Mouse (Mus musculus) spleen, adult 2 months (tissue): ENCODE measurements around the gene Adgrf3. TPM values are rescaled to one million over a fixed set of nuclear protein-coding genes. Genes with fewer than 3 reads are reported as not detected.

ENCODE experiments used
- DNase-seq, 2 experiments: peaks; one replicate each; pipeline versions ENCODE4 v3.0.0 to v3.0.0-alpha.2; 2012 to 2021; ENCODE audit warnings: low spot score in 2 of 2, low read depth in 1 of 2
- H3K27ac ChIP-seq: fragments of 200-500 bp; 2 replicates; pipeline ENCODE4 v1.5.1; 2012; ENCODE audit warnings: low read length, inconsistent platforms; ENCODE audit not compliant: insufficient read depth
- H3K27me3 ChIP-seq: fragments of 200-500 bp; 2 replicates; pipeline ENCODE4 v1.6.1; 2012; ENCODE audit warnings: mild to moderate bottlenecking, moderate library complexity, low read length, inconsistent platforms; ENCODE audit not compliant: control insufficient read depth, insufficient read depth
- H3K36me3 ChIP-seq: fragments of 200-500 bp; 2 replicates; pipeline ENCODE4 v1.6.1; 2012; ENCODE audit warnings: mild to moderate bottlenecking, low read length, inconsistent platforms; ENCODE audit not compliant: control insufficient read depth, insufficient read depth
- H3K4me1 ChIP-seq: fragments of 200-500 bp; 2 replicates; pipeline ENCODE4 v1.6.1; 2011; ENCODE audit warnings: inconsistent platforms; ENCODE audit not compliant: control insufficient read depth, insufficient read depth, insufficient read length
- H3K4me3 ChIP-seq: fragments of 200-500 bp; 2 replicates; pipeline ENCODE4 v1.5.1; 2011; ENCODE audit warnings: mild to moderate bottlenecking, inconsistent platforms; ENCODE audit not compliant: insufficient read depth, insufficient read length; ENCODE audit errors: extremely low read depth
- CTCF ChIP-seq: fragments of 200-500 bp; IDR thresholded peaks from 2 replicates; pipeline ENCODE4 v1.5.1; 2011; ENCODE audit warnings: mild to moderate bottlenecking, inconsistent platforms; ENCODE audit not compliant: insufficient read depth, insufficient read length, insufficient replicate concordance; ENCODE audit errors: extremely low read depth
- POLR2A ChIP-seq: fragments of 200-500 bp; IDR thresholded peaks from 2 replicates; pipeline ENCODE4 v1.6.1; 2011; ENCODE audit warnings: low read depth, low read length, inconsistent platforms
- WGBS: fragments of 180-500 bp; shearing (Covaris S2); methylation state at CpG from one replicate; pipeline ENCODE4 v1.1.7; 2018; 5-methylcytosine and 5-hydroxymethylcytosine counted together
- polyA plus RNA-seq: library from polyadenylated mRNA; depleted of rRNA; stranded (reverse); fragments of >200 nt; gene quantifications from 2 replicates; pipeline ENCODE4 v1.2.3, GENCODE M21; 2012

Gene Adgrf3
- polyA plus RNA-seq, 1 experiment = 0.08 TPM

GRCm38 (mm10) chr5:30159601-30160000, 45.9 kb downstream of the Adgrf3 start:
- 93% methylated on average over 6 of the region's 6 CpGs for WGBS
- Histone ChIP-seq H3K36me3 (no peaks in the 10 kb centered on the region), H3K4me1 (no peaks in the 10 kb centered on the region), H3K4me3 (no peak overlapping the region), H3K27me3 (no peaks in the 10 kb centered on the region), H3K27ac (no peak overlapping the region)
- no peak for DNase-seq
- TF ChIP-seq POLR2A = no peak
- no peak for TF ChIP-seq CTCF

- 9% methylated on average over 13 of the region's 13 CpGs for WGBS
- peak overlapping the region; percentile 93 for H3K4me3 ChIP-seq
- H3K27ac ChIP-seq = peak overlapping the region; percentile 98
- no peaks in the 10 kb centered on the region for H3K4me1 ChIP-seq
- H3K27me3 ChIP-seq = no peaks in the 10 kb centered on the region
- no peaks in the 10 kb centered on the region for H3K36me3 ChIP-seq
- no peak for DNase-seq
- TF ChIP-seq CTCF = no peak
Observed at GRCm38 (mm10) chr5:30155821-30156629, 49.5 kb downstream of the Adgrf3 start.

GRCm38 (mm10) chr5:30155395-30155792, 50.1 kb downstream of the Adgrf3 start:
- under 1% methylated on average over 31 of the region's 31 CpGs for WGBS
- Histone ChIP-seq H3K4me3 (peak overlapping the region; percentile 93), H3K27me3 (no peaks in the 10 kb centered on the region), H3K27ac (peak overlapping the region; percentile 98), H3K36me3 (no peaks in the 10 kb centered on the region), H3K4me1 (no peaks in the 10 kb centered on the region)
- DNase-seq = no peak
- no peak for TF ChIP-seq POLR2A
- no peak for TF ChIP-seq CTCF

GRCm38 (mm10) chr5:30154474-30155394, 50.8 kb downstream of the Adgrf3 start, which contains the start of the genes Hadha and Hadhb:
Gene Hadha (minus strand): TSS chr5:30155162.
Gene Hadhb (plus strand): TSS chr5:30155248.
- H3K4me3 ChIP-seq = peak within 1 kb of the TSS; percentile 93
- peak; percentile 86 to 91 for DNase-seq
- no peaks in the 10 kb centered on the region for H3K27me3 ChIP-seq
- H3K36me3 ChIP-seq = no peaks in the 10 kb centered on the region; the same call in 1 of the 2 replicates
- H3K27ac ChIP-seq = peak within 1 kb of the TSS; percentile 98
- WGBS = under 1% methylated on average over 53 of the region's 53 CpGs
- TF ChIP-seq CTCF (no peak), POLR2A (peak; percentile 72)
- H3K4me1 ChIP-seq = no peaks in the 10 kb centered on the region

GRCm38 (mm10) chr5:30154013-30154412, 51.5 kb downstream of the Adgrf3 start:
- WGBS = 32% methylated on average over 4 of the region's 4 CpGs
- H3K4me3 ChIP-seq = peak overlapping the region; percentile 93
- DNase-seq = no peak
- no peaks in the 10 kb centered on the region for H3K4me1 ChIP-seq
- TF ChIP-seq CTCF (no peak), POLR2A (no peak)
- no peaks in the 10 kb centered on the region; the same call in 1 of the 2 replicates for H3K36me3 ChIP-seq
- no peak overlapping the region for H3K27ac ChIP-seq
- H3K27me3 ChIP-seq = no peaks in the 10 kb centered on the region

- WGBS = 91% methylated on average over 2 of the region's 2 CpGs
- Histone ChIP-seq H3K27me3 (no peaks in the 10 kb centered on the region), H3K4me1 (no peaks in the 10 kb centered on the region; the same call in 1 of the 2 replicates), H3K4me3 (no peak overlapping the region), H3K27ac (no peak overlapping the region), H3K36me3 (no peaks in the 10 kb centered on the region; the same call in 1 of the 2 replicates)
- TF ChIP-seq POLR2A = no peak
- TF ChIP-seq CTCF = no peak
- DNase-seq = no peak
Observed at GRCm38 (mm10) chr5:30153222-30153621, 52.3 kb downstream of the Adgrf3 start.
